Mouse (Mus musculus) stomach, postnatal 0 days (tissue): Measurements from ENCODE around the gene Rhox3a.
"Not testable (repeated sequence)": the region's sequence is repeated elsewhere in the genome, so short reads cannot be mapped to it uniquely, and the experiment has no call there.

ENCODE experiments used
- CTCF ChIP-seq: IDR thresholded peaks from 2 replicates; pipeline ENCODE4 v1.5.1; 2016; ENCODE audit warnings: antibody characterized with exemption, low read depth, mild to moderate bottlenecking, moderate library complexity
- EP300 ChIP-seq: optimal IDR thresholded peaks from 2 replicates; pipeline ENCODE3; 2016; ENCODE audit warnings: antibody characterized with exemption

GRCm38 (mm10) chrX:37244676-37245075 is 5.0 kb upstream of the Rhox3a start, which contains the start of gene Rhox2a:
- not testable (repeated sequence) for TF ChIP-seq CTCF, EP300
